Mouse (Mus musculus): ENCODE data around the gene Gm20388. TPM values are rescaled to one million over a fixed set of nuclear protein-coding genes. Genes with fewer than 3 reads are reported as not detected.
A peak's percentile ranks its signal among the peaks of the same experiment; 100 is the strongest.

Gm20388 gene
- polyA plus RNA-seq, 1 experiment from 2014 or later: 1.7 TPM

DNA sequence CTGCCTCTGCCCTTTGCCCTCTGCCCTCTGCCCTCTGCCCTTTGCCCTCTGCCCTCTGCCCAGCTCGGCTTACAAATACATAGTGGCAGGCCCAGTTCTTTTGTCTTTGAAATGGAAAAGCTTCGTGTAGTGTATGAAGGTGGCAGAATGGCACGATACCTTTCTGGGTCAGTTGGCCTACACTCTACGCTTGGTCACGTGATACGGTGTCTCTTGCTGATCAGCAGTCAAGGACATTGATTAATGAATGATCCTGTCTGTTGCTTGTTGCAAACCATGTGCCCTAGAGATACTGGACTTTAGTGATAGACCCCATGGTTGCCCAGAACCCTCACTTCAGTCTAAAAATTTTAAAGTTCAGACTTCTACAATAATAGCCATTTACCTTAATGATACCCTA, 4400.5 kb downstream of the Gm20388 start:
- H3K9me3 ChIP-seq: no peaks in the 10 kb centered on the region
- no peak for DNase-seq (ENCODE audit: low spot score)
- H3K36me3 ChIP-seq: peaks cover 62% of the 10 kb centered on the region
- no peak overlapping the region for H3K27ac ChIP-seq
- H3K4me3 ChIP-seq: no peak overlapping the region
- 77% methylated on average over 6 of the region's 6 CpGs for WGBS
- H3K4me1 ChIP-seq (replicated peaks): peaks cover 57% of the 10 kb centered on the region
- H3K27me3 ChIP-seq (ENCODE audit: insufficient read depth, poor library complexity, severe bottlenecking): no peaks in the 10 kb centered on the region

DNA sequence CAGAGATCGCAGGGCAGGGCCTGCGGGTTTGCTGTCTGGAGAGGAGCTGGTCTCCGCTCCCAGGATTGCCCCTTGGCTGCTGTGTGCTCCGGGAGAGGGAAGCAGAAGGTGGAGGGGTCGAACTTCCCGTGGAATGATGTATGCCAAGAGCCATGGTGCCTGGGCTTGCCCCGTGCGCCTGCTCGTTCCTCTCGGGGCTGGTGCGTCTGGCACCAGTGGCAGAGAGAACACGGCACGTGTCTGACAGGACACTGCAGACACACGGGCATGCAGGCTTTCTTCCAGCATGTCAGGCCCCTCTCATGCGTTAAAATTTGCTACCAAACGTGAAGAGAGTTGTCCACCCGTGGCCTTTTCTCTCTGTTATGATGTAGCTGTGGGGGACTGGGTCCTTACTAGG, 4401.1 kb downstream of the Gm20388 start:
- Histone ChIP-seq H3K4me3 (no peak overlapping the region), H3K4me1 (replicated peaks) (peaks cover 59% of the 10 kb centered on the region), H3K36me3 (peaks cover 56% of the 10 kb centered on the region), H3K27ac (peak overlapping the region; percentile 40), H3K9me3 (no peaks in the 10 kb centered on the region), H3K27me3 (ENCODE audit: insufficient read depth, poor library complexity, severe bottlenecking) (no peaks in the 10 kb centered on the region)
- no peak for DNase-seq (ENCODE audit: low spot score)
- 90% methylated on average over 17 of the region's 17 CpGs for WGBS

DNA sequence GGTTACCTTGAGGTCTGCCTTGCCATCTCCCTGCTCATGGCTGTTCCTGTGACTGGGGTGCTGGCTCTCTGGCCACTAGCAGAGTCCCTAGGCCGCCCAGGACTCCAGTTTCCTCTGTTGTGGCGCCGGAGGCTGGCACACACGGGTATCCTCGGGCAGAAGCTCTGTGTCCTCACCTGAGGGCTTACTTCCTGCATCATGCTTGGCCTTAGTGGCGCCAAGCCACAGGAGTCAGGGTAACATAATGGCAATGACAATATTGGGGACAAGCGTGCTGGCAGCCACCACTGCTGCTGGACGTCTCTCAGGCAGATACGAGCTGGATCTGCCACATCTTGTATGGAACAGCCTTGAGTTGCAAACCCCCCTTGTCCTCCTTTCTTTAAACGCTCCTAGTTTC, 4401.6 kb downstream of the Gm20388 start:
- Histone ChIP-seq H3K9me3 (no peaks in the 10 kb centered on the region), H3K4me1 (replicated peaks) (peaks cover 59% of the 10 kb centered on the region), H3K27me3 (ENCODE audit: insufficient read depth, poor library complexity, severe bottlenecking) (no peaks in the 10 kb centered on the region), H3K36me3 (peaks cover 51% of the 10 kb centered on the region), H3K27ac (peak overlapping the region; percentile 40; the same call in 1 of the 2 replicates), H3K4me3 (no peak overlapping the region)
- WGBS: 91% methylated on average over 10 of the region's 10 CpGs
- DNase-seq (ENCODE audit: low spot score): no peak

DNA sequence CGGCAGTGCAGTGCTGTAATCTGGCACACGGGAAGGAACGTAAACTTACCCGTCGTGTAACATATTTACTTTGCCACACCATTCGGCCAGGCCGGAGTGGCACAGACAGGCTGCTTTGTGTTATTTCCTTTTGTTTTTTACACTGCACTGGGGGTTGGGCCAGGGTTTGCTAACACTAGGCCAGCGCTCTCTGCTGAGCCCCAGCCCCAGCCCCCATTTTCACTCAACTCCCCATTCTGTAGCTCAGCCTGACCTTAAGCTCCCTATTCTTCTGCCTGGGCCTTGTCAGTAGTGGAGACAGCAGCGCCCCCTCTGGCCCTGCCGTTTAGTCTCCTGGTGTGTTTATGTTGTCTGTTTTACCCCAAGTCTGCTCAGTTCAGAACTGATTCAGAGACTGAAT, 4404.2 kb downstream of the Gm20388 start:
- Histone ChIP-seq H3K27ac (peak overlapping the region; percentile 79), H3K4me3 (no peak overlapping the region), H3K36me3 (peaks cover 35% of the 10 kb centered on the region), H3K4me1 (replicated peaks) (peaks cover 59% of the 10 kb centered on the region), H3K9me3 (no peaks in the 10 kb centered on the region), H3K27me3 (ENCODE audit: insufficient read depth, poor library complexity, severe bottlenecking) (no peaks in the 10 kb centered on the region)
- 43% methylated on average over 10 of the region's 10 CpGs for WGBS
- peak; percentile 52 for DNase-seq (ENCODE audit: low spot score)

- Histone ChIP-seq H3K9me3 (no peaks in the 10 kb centered on the region), H3K4me1 (replicated peaks) (peaks cover 55% of the 10 kb centered on the region), H3K4me3 (no peak overlapping the region), H3K27me3 (ENCODE audit: insufficient read depth, poor library complexity, severe bottlenecking) (no peaks in the 10 kb centered on the region), H3K27ac (peak overlapping the region; percentile 51), H3K36me3 (peaks cover 21% of the 10 kb centered on the region)
- 65% methylated on average over 12 of the region's 12 CpGs for WGBS
- DNase-seq (ENCODE audit: low spot score): no peak
These were observed 4406.0 kb downstream of the Gm20388 start for GRCm38 (mm10) chr8:124316466-124317136.

GRCm38 (mm10) chr8:124317191-124317682, 4406.6 kb downstream of the Gm20388 start:
- WGBS: 71% methylated on average over 8 of the region's 8 CpGs
- no peak for DNase-seq (ENCODE audit: low spot score)
- peaks cover 15% of the 10 kb centered on the region for H3K36me3 ChIP-seq
- peaks cover 54% of the 10 kb centered on the region for H3K4me1 ChIP-seq (replicated peaks)
- H3K27ac ChIP-seq: peak overlapping the region; percentile 51
- H3K9me3 ChIP-seq: no peaks in the 10 kb centered on the region
- H3K27me3 ChIP-seq (ENCODE audit: insufficient read depth, poor library complexity, severe bottlenecking): no peaks in the 10 kb centered on the region
- H3K4me3 ChIP-seq: no peak overlapping the region

- Histone ChIP-seq H3K9me3 (no peaks in the 10 kb centered on the region), H3K4me3 (no peak overlapping the region), H3K27ac (no peak overlapping the region), H3K27me3 (ENCODE audit: insufficient read depth, poor library complexity, severe bottlenecking) (no peaks in the 10 kb centered on the region), H3K4me1 (replicated peaks) (peaks cover 60% of the 10 kb centered on the region), H3K36me3 (peaks cover 16% of the 10 kb centered on the region)
- no peak for DNase-seq (ENCODE audit: low spot score)
- 90% methylated on average over 6 of the region's 6 CpGs for WGBS
These were observed 4407.2 kb downstream of the Gm20388 start for GRCm38 (mm10) chr8:124317821-124318220.

GRCm38 (mm10) chr8:124318612-124319315, 4408.1 kb downstream of the Gm20388 start:
- Histone ChIP-seq H3K27me3 (ENCODE audit: insufficient read depth, poor library complexity, severe bottlenecking) (no peaks in the 10 kb centered on the region), H3K4me3 (no peak overlapping the region), H3K9me3 (no peaks in the 10 kb centered on the region), H3K36me3 (peaks cover 21% of the 10 kb centered on the region), H3K27ac (no peak overlapping the region), H3K4me1 (replicated peaks) (peaks cover 63% of the 10 kb centered on the region)
- 80% methylated on average over 11 of the region's 11 CpGs for WGBS
- DNase-seq (ENCODE audit: low spot score): no peak

GRCm38 (mm10) chr8:124319316-124319652, 4408.6 kb downstream of the Gm20388 start:
- no peak overlapping the region for H3K27ac ChIP-seq
- 90% methylated on average over 4 of the region's 4 CpGs for WGBS

GRCm38 (mm10) chr8:124321227-124321840, 4410.7 kb downstream of the Gm20388 start:
- Histone ChIP-seq H3K36me3 (peaks cover 46% of the 10 kb centered on the region), H3K4me1 (replicated peaks) (peaks cover 40% of the 10 kb centered on the region), H3K27ac (0 out of 2 replicates have a peak overlapping the region, but pooled peaks have one; percentile 13), H3K27me3 (ENCODE audit: insufficient read depth, poor library complexity, severe bottlenecking) (no peaks in the 10 kb centered on the region), H3K9me3 (no peaks in the 10 kb centered on the region), H3K4me3 (no peak overlapping the region)
- 74% methylated on average over 12 of the region's 12 CpGs for WGBS
- no peak for DNase-seq (ENCODE audit: low spot score)

More at GRCm38 (mm10) chr8:124319316-124319652, 4408.6 kb downstream of the Gm20388 start:
- no peaks in the 10 kb centered on the region for H3K27me3 ChIP-seq (ENCODE audit: insufficient read depth, poor library complexity, severe bottlenecking)
- H3K36me3 ChIP-seq: peaks cover 26% of the 10 kb centered on the region
- peaks cover 60% of the 10 kb centered on the region for H3K4me1 ChIP-seq (replicated peaks)
- no peak for DNase-seq (ENCODE audit: low spot score)
- H3K9me3 ChIP-seq: no peaks in the 10 kb centered on the region
- H3K4me3 ChIP-seq: no peak overlapping the region

- 94% methylated on average over 14 of the region's 14 CpGs for WGBS
- peaks cover 66% of the 10 kb centered on the region for H3K36me3 ChIP-seq
These were observed 4412.7 kb downstream of the Gm20388 start for GRCm38 (mm10) chr8:124323356-124323755.

GRCm38 (mm10) chr8:124328259-124328658, 4417.6 kb downstream of the Gm20388 start:
- Histone ChIP-seq H3K4me3 (no peak overlapping the region), H3K27ac (peak overlapping the region; percentile 45; the same call in 1 of the 2 replicates), H3K4me1 (replicated peaks) (peaks cover 40% of the 10 kb centered on the region), H3K9me3 (no peaks in the 10 kb centered on the region), H3K36me3 (peaks cover 94% of the 10 kb centered on the region), H3K27me3 (ENCODE audit: insufficient read depth, poor library complexity, severe bottlenecking) (no peaks in the 10 kb centered on the region)
- DNase-seq (ENCODE audit: low spot score): no peak
- WGBS: 78% methylated on average over 7 of the region's 7 CpGs

More at GRCm38 (mm10) chr8:124323356-124323755, 4412.7 kb downstream of the Gm20388 start:
- peaks cover 35% of the 10 kb centered on the region for H3K4me1 ChIP-seq (replicated peaks)
- no peaks in the 10 kb centered on the region for H3K27me3 ChIP-seq (ENCODE audit: insufficient read depth, poor library complexity, severe bottlenecking)
- DNase-seq (ENCODE audit: low spot score): no peak
- H3K27ac ChIP-seq: no peak overlapping the region
- no peaks in the 10 kb centered on the region for H3K9me3 ChIP-seq
- no peak overlapping the region for H3K4me3 ChIP-seq

DNA sequence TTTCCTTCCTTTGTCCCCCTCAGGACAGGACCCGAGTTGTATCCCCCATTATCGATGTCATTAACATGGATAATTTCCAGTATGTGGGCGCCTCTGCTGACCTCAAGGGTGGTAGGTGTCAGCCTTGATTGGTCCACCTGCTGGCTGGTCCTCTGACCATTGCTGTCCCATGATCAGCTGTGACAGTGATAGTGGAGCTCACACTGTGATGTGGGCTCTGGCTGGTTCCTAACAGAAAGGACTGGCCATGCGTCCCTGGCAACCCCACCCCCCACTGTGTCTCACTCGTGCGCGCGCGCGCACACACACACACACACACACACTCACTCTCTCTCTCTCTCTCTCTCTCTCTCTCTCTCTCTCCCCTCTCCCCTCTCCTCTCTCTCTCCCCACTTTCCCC, 4419.0 kb downstream of the Gm20388 start:
- peak; percentile 34 for DNase-seq (ENCODE audit: low spot score)
- peaks cover 40% of the 10 kb centered on the region for H3K4me1 ChIP-seq (replicated peaks)
- no peaks in the 10 kb centered on the region for H3K27me3 ChIP-seq (ENCODE audit: insufficient read depth, poor library complexity, severe bottlenecking)
- no peak overlapping the region for H3K4me3 ChIP-seq
- peaks cover 94% of the 10 kb centered on the region for H3K36me3 ChIP-seq
- no peaks in the 10 kb centered on the region for H3K9me3 ChIP-seq
- WGBS: 51% methylated on average over 10 of the region's 10 CpGs
- H3K27ac ChIP-seq: peak overlapping the region; percentile 69

Data from hindbrain, embryonic 10.5 days (tissue).